Mouse (Mus musculus) activated CD4-positive, CD25-positive, alpha-beta regulatory T cell, adult 4 months (primary cell): Measurements from ENCODE around the gene Trim37. TPM values are rescaled to one million over a fixed set of nuclear protein-coding genes. Genes with fewer than 3 reads are reported as not detected.
A peak's percentile ranks its signal among the peaks of the same experiment; 100 is the strongest.

ENCODE experiments used
- ATAC-seq: one replicate; pipeline ENCODE4 v1.8.0; 2017
- polyA plus RNA-seq, 2 experiments: library from polyadenylated mRNA; unstranded; fragments of 100-300 nt; shearing (Covaris generic); gene quantifications; one replicate each; pipeline ENCODE4 v1.2.1; 2017

Trim37 gene
- 1 to 10 TPM; 5.8 to 8.8 TPM for polyA plus RNA-seq

DNA sequence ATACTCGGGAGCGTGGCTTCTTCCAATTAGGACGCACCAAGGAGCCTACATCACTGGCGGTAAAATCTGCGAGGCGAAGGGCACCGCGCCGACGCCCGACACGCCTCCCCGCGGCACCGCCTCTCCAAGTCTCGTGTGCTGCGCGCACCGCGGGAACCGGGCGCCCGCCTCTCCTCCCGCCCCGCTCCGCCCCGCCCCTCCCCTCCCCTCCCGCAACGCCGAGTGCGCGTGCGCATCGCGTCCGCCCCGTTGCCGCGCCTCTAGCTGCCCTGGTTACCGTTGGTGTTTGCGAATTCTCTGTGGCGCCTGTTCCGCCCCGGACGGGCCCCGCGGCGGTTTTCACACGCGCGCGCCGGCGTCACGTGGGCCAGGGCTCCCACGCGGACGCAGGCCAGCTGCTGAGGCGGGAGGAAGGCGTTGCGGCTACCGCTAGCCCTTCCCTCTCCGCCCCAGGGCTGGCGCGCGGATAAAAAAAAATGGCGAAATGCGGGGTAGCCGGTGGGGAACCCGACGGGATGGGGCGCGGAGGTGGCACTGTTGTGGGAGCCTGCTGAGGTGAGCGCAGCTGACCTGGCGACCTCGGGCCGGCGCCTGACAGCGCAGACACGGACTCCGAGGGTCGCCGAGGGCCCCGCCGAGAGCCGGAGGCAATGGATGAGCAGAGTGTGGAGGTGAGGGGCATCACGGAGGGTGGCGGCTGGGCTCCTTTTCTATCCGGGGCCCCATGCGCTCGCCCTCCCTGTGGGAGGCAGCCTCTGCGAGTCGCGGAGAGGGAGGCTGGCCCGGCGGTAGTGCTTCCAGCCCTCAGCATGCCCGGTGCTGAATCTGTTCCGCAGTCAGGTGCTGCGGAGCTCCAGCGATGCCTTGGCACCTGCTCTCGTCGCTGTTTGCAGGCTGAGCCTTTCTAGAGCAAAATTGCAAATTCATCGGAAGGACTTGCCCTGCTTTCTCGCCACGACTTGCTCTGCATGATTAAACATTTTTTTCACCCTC is at the start of gene Trim37:
Trim37 (plus strand) TSS at position 254 of the 993 bp plus-strand sequence.
- peak; percentile 88 for ATAC-seq

DNA sequence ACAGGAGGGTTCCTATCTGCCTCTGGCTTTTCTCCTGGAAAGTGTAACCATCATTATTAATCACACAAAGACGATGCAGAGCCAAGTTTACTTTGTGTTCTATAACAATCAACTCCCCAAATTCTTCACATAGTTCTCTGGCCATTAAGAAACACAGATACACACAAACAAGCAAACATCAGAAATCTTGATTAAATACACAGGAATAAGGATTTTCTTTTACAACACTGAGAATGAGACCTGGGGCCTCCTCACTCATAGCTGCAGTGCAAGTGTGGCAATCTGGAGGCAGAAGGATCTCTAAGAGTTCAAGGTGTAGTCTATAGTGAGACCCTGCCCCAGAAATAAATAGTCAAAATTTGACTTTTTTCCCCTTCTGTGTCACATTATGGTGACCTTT is 43.2 kb upstream of the Trim37 start:
- no peak for ATAC-seq

DNA sequence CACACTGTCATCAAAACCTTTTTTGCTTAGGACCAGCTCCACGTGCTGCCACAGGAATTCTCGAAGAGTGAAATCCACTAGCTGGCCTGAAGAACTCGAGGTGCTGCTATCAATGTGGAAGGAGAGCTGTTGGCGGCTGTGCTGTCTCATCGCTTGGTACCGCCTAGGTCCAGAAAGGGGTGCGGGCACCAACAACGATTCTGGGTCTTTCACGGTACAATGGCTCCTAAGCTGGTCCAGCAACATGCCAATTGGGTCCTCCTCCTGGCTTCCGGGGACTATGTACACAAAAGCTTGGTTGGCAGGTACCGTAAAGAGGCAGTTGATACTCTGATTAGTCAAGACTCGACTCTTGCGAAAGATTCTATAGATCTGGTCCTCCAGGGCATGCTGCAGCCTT is 41.4 kb upstream of the Trim37 start:
- no peak for ATAC-seq

- ATAC-seq: peak; percentile 92
These were observed 40.4 kb upstream of the Trim37 start, which contains the start of gene Smg8 for GRCm38 (mm10) chr11:87086290-87086984. Gene Smg8 (minus strand): TSS chr11:87086774.

- no peak for ATAC-seq
These were observed 39.7 kb upstream of the Trim37 start for GRCm38 (mm10) chr11:87087142-87087541.

DNA sequence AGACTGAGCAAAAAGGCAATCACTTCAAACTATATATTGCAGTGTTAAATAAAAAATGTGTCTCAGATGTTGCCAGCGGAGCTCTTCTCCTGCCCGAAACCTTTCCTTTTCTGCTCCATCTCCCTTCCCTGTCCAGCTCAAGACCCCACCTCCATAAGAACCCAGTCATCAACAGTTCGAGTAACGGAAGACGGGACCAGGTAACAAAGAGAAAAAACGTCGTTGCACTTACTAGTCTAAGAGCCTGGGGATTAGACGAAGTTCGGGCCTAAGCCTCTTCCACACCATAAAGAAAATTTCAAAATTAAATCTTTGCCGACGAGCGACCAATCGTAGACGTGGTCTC is 18.5 kb upstream of the Trim37 start, which contains the start of gene Prr11:
Prr11 (minus strand) TSS at position 300 of the 346 bp plus-strand sequence.
- no peak for ATAC-seq

- ATAC-seq: peak; percentile 92
These were observed 17.9 kb upstream of the Trim37 start, which contains the start of gene Ska2 for GRCm38 (mm10) chr11:87108755-87109518. Gene Ska2 (plus strand): TSS chr11:87109234.

GRCm38 (mm10) chr11:87109519-87110171 is 17.2 kb upstream of the Trim37 start:
- no peak for ATAC-seq

DNA sequence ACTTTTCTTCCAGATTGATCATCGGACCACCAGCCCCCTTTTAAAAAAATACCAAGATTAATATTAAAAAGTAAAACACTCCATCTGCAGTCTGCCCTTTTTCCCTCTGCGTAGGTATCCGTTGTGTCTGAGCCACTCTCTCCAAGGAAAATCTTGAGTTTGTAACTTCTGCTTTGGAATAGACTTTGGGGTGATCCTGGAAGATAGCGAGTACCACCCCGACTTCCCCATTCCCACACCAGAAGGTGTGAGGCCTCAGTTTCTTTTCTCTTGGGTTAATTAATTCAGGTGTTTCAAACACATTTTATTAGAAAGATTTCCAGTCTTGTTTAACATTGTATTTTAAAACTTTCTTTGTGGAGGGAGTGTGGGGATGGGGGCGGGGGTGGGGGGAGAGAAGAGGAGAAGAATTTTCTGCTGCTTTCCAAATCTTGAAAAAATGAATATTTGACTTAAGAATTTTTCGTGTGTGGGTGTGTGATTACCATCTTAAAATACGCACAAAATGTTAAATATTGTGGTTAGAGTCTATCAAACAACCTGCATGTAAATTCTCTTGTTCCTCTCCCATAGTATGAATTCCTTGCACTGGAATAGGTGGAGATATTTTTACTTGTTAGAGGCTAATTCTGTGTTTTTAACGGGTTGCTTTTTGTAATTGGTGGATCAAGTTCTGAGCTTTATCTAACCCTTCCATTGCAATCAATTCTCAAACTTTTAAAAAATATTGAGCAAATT is 16.5 kb upstream of the Trim37 start:
- no peak for ATAC-seq

- no peak for ATAC-seq
These were observed 5.0 kb upstream of the Trim37 start for GRCm38 (mm10) chr11:87121864-87122263.

DNA sequence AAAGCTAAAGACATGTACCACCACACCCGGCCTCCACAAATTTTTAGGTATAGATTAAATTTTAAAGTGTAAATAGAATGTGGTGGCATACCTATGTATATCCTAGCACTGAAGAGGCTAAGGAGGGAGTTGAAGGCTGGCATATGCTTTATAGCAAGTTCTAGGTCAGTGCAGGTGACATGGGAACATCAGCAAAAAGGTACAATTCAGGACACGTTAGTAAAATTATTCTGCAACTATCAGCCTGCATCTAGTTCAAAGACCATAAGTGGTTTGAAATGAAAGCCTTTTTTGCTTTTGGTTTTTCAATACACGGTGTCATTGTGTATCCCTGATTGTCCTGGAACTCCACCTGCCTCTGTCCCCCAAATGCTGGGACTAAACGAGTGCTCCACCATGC is 1.3 kb upstream of the Trim37 start:
- ATAC-seq: no peak

- ATAC-seq: no peak
These were observed 525 bp upstream of the Trim37 start for GRCm38 (mm10) chr11:87126281-87126823.

DNA sequence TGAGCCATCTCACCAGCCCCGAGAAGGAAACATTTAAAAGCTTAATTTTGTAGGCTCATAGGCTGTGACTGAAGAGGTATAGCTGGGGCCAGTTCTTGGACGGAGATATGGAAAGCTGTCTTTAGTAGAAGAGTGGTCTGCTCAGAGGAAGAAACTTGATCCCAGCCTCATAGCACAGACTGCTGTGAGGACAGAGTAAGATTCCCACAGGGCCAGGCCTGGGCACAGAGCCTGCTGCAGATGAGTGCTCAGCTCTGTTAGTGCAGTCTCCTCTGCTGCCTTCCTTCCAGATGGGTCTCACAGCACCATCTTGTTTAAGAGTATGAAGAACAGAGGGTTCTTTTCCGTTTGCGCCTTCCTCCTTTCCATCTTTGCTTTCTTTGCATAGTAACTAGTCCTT is 9.4 kb downstream of the Trim37 start:
- ATAC-seq: no peak

GRCm38 (mm10) chr11:87158012-87158411 is 31.1 kb downstream of the Trim37 start:
- ATAC-seq: no peak

- no peak for ATAC-seq
These were observed 35.8 kb downstream of the Trim37 start for GRCm38 (mm10) chr11:87162687-87163086.

GRCm38 (mm10) chr11:87163751-87164150 is 36.9 kb downstream of the Trim37 start:
- ATAC-seq: no peak

DNA sequence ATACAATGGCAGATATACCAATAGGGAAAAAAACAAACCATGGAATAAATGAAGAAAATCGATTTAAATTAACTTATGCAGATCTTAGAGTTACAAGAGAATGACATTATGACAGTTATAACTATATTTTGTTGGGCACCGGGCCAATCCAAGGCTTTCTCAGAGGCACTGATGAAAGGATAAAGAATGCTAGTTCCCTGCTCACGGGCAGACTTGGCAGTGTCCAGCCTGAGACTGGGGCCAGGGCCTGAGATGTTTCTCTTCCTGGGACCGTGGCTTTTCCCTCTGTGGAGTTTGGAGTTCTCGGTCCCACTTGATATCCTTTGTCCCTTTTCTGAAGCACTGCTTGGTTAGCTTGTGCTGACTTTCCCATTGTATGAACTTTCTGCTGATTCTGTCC is 46.7 kb downstream of the Trim37 start:
- no peak for ATAC-seq

GRCm38 (mm10) chr11:87175031-87175430 is 48.2 kb downstream of the Trim37 start:
- no peak for ATAC-seq

DNA sequence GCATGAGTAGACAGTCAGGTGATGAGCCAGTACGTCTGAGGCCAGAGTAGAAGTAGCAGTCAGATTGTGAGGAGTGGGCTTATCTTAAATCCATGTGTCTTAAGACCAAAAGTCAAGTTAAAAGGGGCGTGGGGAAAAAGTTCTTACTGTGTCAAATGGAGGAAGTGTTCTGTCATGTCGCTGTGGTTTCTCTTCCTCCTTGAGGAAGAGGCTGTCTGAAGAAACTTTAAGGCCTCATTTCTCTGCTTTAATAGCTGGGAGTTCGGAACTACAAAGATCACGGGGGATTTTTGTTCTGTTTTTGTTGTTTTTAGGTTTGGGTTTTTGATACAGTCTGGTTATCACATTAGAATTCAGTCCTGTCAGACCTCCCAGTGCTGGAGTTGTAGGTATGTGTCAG is 85.4 kb downstream of the Trim37 start:
- no peak for ATAC-seq

DNA sequence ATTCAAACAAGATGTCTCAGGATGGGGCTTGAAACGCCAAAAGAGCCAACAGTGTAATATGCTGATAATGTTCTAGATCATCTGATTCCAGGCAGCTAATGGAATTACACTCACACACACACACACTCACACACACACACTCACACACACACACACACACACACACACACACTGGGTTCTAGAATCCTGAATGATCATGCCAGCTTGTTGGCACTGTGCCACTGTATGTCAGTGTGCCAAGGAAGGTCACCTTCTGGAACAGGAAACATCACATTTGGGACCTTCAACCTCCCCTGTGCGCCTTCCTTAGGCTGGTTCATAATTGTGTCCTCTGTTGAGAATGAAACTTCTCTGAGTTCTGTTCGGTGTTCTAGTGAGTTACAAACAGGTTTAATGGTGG is 95.8 kb downstream of the Trim37 start:
- ATAC-seq: no peak

DNA sequence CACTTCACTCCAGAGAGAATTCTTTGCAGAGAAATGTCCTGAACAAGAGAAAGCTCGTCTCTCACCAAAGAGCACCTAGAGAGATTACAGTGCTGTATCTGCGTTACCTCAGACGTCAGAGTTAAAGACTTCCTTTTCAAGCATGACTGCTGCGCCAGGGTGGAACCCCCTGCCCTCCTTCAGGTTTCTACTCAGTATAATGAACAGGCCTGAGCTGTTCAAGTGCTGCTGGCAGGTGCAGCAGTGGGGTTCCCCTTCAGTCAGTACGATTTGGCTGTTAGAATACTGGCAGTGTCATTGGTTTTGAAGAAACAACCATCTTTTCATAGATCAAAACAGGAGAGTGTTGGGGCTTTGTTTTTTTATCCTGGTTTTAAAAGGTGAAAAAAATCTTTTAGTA is 100.2 kb downstream of the Trim37 start:
- no peak for ATAC-seq
